Mouse (Mus musculus) cerebellum, adult (tissue): ENCODE data around the gene Prokr2.

Source experiments
- ATAC-seq: cut with Nextera tagmentation; 2 replicates; pipeline ENCODE4 v1.9.2; 2017; ENCODE audit warnings: mild to moderate bottlenecking, moderate library complexity, mixed read lengths; ENCODE audit not compliant: insufficient number of reproducible peaks, low FRiP score, low TSS enrichment

Prokr2 gene

DNA sequence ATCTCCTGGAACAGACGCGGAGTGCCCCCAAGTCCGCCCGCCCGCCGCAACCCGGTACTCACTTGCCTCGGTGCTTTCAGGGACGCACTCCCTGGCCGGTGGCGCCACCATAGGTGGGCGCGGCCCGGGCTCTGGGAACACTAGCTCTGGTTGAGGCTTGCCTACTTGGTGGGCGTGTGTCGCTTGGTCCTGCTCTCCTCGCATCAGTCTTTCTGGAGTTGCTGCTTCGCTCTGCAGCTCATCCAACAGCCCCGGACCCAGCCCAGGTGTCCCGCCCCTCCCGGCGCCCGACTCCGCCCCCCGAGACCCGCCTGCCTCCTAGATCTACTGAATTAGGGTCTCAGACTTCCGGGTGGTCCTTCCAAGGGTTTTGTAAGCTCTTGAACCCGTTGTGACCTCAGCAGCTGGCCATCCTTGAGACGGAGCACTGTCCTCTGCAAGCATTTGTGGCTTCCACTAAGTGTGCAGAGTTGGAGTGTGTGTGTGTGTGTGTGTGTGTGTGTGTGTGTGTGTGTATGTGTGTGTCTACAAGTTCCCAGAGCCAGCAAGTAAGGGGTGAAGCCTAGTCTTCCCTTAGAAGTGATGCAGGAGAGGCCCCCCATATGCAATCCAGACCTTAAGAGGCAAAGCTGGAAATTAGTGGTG, at the start of gene Prokr2:
Gene Prokr2, minus strand, starts transcription at position 254 of the 645 bp plus-strand sequence.
- ATAC-seq = no peak

GRCm38 (mm10) chr2:132427160-132427941, 42.1 kb upstream of the Prokr2 start:
- no peak for ATAC-seq

DNA sequence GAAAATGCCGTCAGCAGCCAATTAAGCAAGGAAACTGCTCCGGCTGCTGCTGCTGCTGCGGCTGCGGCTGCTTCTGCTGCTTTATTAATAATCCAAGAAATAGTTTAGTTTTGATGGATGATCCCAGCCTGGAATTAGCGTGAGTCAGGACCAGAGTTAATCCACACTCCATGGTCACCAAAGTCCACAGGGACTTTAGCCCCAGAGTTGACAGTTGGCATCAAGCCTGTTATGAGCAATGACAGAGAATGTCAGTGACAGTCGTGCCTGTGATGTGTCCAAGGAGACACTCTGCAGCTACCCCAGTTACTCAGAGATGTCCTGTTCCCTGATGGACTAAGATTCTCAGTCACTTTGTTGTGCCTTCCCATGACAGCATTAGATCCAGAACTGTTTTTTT, 40.3 kb upstream of the Prokr2 start:
- no peak for ATAC-seq

GRCm38 (mm10) chr2:132423411-132424047, 38.3 kb upstream of the Prokr2 start:
- ATAC-seq = no peak

DNA sequence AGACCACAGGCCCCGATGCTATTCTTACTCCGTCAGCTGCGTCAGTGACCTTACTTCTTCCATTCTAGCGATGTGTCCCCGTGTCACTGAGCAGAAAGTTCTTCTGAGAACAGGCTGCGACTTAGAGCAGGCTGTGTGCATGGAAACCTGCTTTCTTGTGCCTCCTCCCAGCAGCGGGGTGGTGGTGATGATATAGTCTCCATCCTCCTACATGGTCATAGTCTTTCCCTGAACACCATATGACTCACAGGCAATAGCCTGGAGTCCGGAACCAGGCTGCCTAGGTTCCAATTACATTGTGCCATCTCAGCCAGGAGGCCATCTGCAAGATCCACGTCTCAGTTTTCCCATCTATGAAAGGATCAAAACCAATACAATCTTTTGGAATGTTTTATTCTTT, 37.6 kb upstream of the Prokr2 start:
- ATAC-seq = no peak

GRCm38 (mm10) chr2:132418414-132418813, 33.2 kb upstream of the Prokr2 start:
- no peak for ATAC-seq

- ATAC-seq = no peak
Measured at GRCm38 (mm10) chr2:132410126-132410525, 24.9 kb upstream of the Prokr2 start.

DNA sequence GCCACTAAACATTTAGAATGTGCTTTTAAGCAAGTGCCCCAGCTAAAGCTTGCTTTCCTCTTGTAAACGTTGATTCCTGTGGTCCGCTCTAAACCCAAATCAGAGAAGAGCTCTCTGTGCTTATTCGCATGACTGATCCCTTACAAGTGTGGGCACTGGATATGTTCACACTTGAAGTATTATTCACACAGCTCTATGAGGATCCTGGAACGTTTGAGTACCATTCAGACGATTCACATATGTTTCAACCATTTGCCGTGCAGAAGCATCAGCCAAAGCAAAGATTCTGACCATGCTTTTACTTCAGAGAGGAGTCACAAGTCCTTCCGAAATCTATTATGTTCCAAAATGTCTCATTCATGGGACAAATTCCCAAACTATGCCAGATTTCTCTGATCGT, 12.9 kb upstream of the Prokr2 start:
- no peak for ATAC-seq

- ATAC-seq = no peak
Measured at GRCm38 (mm10) chr2:132395753-132396152, 10.5 kb upstream of the Prokr2 start.

GRCm38 (mm10) chr2:132390607-132391160, 5.4 kb upstream of the Prokr2 start:
- no peak for ATAC-seq

- ATAC-seq = no peak
Measured at GRCm38 (mm10) chr2:132389562-132389961, 4.3 kb upstream of the Prokr2 start.

GRCm38 (mm10) chr2:132384511-132385193, 595 bp downstream of the Prokr2 start:
- ATAC-seq = 0 out of 2 replicates have a peak, but pooled peaks have one; percentile 43

DNA sequence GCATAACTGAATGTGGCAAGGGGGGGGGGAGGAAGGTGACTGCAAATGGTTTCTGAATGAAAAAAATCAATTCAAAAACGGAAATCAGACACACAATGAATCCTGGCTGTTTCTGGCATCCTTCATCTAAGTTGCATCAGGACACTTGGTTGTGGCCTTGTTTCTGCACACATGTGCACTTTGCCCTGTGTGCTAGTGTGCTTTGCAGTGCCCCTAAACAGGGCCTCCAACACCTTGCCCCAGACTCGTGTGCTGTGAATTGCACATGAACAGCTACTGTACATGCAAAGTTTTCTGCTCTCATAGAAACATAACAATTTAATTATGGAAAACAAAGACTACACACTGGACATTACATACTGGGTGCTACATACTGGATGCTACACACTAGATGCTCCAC, 2.9 kb downstream of the Prokr2 start:
- no peak for ATAC-seq

- no peak for ATAC-seq
Measured at GRCm38 (mm10) chr2:132379690-132380089, 5.6 kb downstream of the Prokr2 start.

DNA sequence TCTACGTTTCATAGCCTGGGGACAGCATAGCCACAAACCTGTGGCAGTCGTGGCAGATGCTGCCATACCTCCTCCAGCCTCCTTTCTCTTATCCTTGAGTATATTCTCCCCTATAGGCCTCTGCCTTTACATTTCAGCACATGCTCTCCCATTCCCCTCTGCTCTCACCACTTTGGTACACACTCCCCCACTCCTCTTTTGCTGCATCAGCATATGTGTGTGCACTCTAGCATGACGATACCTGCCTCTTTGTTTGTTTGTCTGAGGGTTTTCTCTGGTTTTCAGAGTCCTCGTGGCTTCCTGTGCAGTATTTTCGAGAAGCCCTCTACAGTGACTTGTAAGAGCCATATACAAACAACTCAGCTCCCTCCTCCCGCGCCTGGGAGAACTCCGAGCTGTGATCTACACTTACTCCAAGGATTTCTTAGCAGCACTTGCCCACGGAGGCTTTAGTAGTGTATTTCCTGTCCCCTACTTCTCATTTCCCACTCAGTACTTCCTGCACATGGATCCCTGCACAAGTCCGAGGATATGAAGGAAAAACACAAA, 6.6 kb downstream of the Prokr2 start:
- no peak for ATAC-seq

DNA sequence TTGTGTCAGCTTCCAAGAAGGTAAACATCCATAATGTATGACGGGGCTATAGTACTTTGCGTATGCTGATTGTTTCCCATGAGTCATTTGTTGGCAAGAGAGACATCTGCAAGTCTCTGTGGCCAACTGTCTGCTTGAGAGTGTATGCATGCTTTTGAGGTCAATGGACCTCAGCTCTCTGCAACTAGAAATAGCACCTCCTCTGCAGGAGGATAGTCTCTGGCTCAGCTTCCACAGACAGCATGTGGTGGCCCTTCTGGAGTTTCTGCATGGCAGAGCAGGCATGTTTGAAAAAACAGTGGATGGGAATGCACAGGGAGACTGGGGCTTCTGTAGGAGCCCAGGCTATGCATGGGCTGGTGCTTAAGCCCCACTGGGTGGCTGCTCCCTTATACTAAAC, 7.8 kb downstream of the Prokr2 start:
- ATAC-seq = peak; percentile 86

DNA sequence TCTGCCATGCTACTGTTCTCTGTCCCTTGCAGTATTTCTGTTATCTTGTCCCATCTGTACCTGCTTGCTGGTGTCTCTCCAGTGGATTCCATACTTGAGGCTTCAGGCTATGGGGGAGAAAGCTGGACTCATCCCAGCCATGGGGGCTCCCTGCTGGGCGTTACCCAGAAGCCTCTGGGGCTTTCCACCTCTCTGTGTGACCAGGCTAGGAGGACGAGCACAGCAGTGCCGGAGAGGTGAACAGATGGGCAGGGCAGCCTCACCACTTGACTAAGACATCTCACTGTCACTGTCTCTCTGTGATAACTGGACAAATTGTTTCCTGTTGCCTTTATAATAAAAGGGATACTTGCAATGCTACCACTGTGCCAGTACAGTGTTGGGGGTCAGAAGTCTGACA, 9.5 kb downstream of the Prokr2 start:
- ATAC-seq = peak; percentile 80

DNA sequence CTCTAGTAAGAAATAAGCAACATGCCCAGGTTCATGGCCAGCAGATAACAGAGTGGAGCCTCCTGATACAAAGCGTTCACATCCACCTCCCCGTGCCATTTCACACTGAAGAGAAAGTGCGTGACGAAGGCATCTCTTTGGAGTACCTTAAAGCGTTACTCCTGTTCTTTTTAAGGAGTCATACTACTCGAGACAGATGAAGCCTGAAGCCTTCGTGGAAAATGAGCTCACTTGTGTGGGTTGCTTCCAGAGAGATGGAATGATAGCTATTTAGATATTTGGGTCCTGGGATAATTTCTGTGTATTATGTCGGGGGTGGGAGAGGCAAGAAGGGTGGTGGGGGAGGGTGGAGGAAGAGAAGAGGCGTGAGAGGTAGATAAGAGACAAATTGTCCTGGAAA, 10.1 kb downstream of the Prokr2 start:
- ATAC-seq = no peak

GRCm38 (mm10) chr2:132373748-132374147, 11.5 kb downstream of the Prokr2 start:
- ATAC-seq = no peak

DNA sequence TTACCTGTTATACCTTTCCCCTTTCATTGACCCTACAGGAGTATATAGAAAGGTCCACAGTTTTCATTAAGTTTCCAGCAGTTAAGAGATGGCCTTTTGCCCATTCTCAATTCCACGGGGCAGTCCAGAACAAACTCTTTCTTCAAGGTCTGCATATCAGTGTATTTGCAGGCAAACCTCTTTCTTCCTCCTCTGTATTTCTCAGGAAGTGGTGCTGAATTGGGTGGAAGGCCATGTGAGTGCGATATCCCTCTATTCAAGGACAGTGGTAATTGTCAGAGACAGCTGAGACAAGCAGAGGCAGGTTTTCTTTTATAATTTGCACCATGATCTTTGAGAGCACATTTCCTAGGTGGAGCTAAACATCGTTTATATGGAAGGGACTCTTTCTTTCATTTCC, 16.8 kb downstream of the Prokr2 start:
- no peak for ATAC-seq
